Mouse (Mus musculus) CH12.LX (cell line): Measurements from ENCODE around the gene H2-Ab1. TPM values are rescaled to one million over a fixed set of nuclear protein-coding genes. Genes with fewer than 3 reads are reported as not detected.

Experiments
- DNase-seq: peaks from one replicate; pipeline ENCODE4 v3.0.0-alpha.2; 2013; ENCODE audit errors: extremely low read depth
- H3K27ac ChIP-seq: 2 replicates; pipeline ENCODE4 v1.5.1; 2012; ENCODE audit warnings: low read depth, mild to moderate bottlenecking, control low read depth, moderate library complexity; ENCODE audit not compliant: insufficient read depth
- H3K27me3 ChIP-seq: replicated peaks from 2 replicates; pipeline ENCODE3; 2012; ENCODE audit warnings: inconsistent platforms
- H3K36me3 ChIP-seq, 2 experiments: replicated peaks in 1 of 2; 2 replicates each; pipeline versions ENCODE3 to v1.6.1; 2012; ENCODE audit warnings: inconsistent platforms in 1 of 2, low read length in 1 of 2, mild to moderate bottlenecking in 1 of 2, mixed read lengths in 1 of 2, moderate library complexity in 1 of 2; ENCODE audit not compliant: control insufficient read depth in 1 of 2, insufficient read depth in 1 of 2
- H3K4me1 ChIP-seq, 2 experiments: 2 replicates each; pipeline ENCODE4 v1.6.1; 2012; ENCODE audit warnings: inconsistent platforms in 1 of 2, moderate library complexity in 1 of 2; ENCODE audit not compliant: insufficient read depth in 2 of 2, control insufficient read depth in 1 of 2
- H3K4me2 ChIP-seq: 2 replicates; pipeline ENCODE4 v1.6.1; 2012; ENCODE audit warnings: low read depth, mild to moderate bottlenecking, control low read depth; ENCODE audit not compliant: poor library complexity, insufficient read depth, severe bottlenecking
- H3K4me3 ChIP-seq, 3 experiments: fragments of 150-350 bp in 1 of 3; sonication (generic) in 1 of 3; replicated peaks in 1 of 3; 2 replicates each; pipeline versions ENCODE3 to v1.5.1; 2011 to 2012; ENCODE audit warnings: low read depth in 2 of 3, low read length in 2 of 3, mild to moderate bottlenecking in 2 of 3, moderate library complexity in 2 of 3, control low read depth in 1 of 3, improper control_type of control experiment in 1 of 3, inconsistent platforms in 1 of 3, mixed read lengths in 1 of 3; ENCODE audit not compliant: poor library complexity in 1 of 3
- H3K79me2 ChIP-seq: replicated peaks from 2 replicates; pipeline ENCODE4 v1.6.1; 2012; ENCODE audit warnings: mild to moderate bottlenecking, moderate library complexity; ENCODE audit not compliant: control insufficient read depth, poor library complexity, insufficient read depth, severe bottlenecking; ENCODE audit errors: extremely low read depth
- H3K9ac ChIP-seq: 2 replicates; pipeline ENCODE4 v1.6.1; 2012; ENCODE audit warnings: low read depth, mild to moderate bottlenecking, control low read depth, moderate library complexity; ENCODE audit not compliant: insufficient read depth
- H3K9me3 ChIP-seq: replicated peaks from 2 replicates; pipeline ENCODE3; 2012; ENCODE audit warnings: low read length, inconsistent platforms, mixed read lengths
- BHLHE40 ChIP-seq: IDR thresholded peaks from 2 replicates; pipeline ENCODE4 v1.6.1; 2011; ENCODE audit warnings: mild to moderate bottlenecking, low read depth, low read length, improper control_type of control experiment
- CHD1 ChIP-seq: IDR thresholded peaks from 2 replicates; pipeline ENCODE4 v1.6.1; 2012; ENCODE audit warnings: low read depth, low read length, improper control_type of control experiment, inconsistent platforms
- CHD2 ChIP-seq: IDR thresholded peaks from 2 replicates; pipeline ENCODE4 v1.6.1; 2011; ENCODE audit warnings: low read length, improper control_type of control experiment
- CTCF ChIP-seq, 2 experiments: IDR thresholded peaks in 1 of 2; conservative IDR thresholded peaks in 1 of 2; 2 replicates each; pipeline ENCODE4 v1.5.1; 2011 to 2012; ENCODE audit warnings: low read depth in 2 of 2, low read length in 2 of 2, improper control_type of control experiment in 1 of 2, inconsistent platforms in 1 of 2, mild to moderate bottlenecking in 1 of 2, moderate library complexity in 1 of 2
- E2F4 ChIP-seq: IDR thresholded peaks from 2 replicates; pipeline ENCODE4 v1.6.1; 2011; ENCODE audit warnings: low read depth, low read length, improper control_type of control experiment; ENCODE audit not compliant: insufficient replicate concordance
- ELF1 ChIP-seq: IDR thresholded peaks from 2 replicates; pipeline ENCODE4 v1.6.1; 2014; ENCODE audit warnings: low read depth, mild to moderate bottlenecking, inconsistent platforms, low read length, improper control_type of control experiment
- EP300 ChIP-seq: IDR thresholded peaks from 2 replicates; pipeline ENCODE4 v1.6.1; 2011; ENCODE audit warnings: low read length, improper control_type of control experiment
- ETS1 ChIP-seq: conservative IDR thresholded peaks from 2 replicates; pipeline ENCODE4 v1.6.1; 2012; ENCODE audit warnings: low read depth, mild to moderate bottlenecking, inconsistent platforms, low read length, improper control_type of control experiment, moderate library complexity
- HCFC1 ChIP-seq: IDR thresholded peaks from 2 replicates; pipeline ENCODE4 v1.6.1; 2012; ENCODE audit warnings: low read depth, mild to moderate bottlenecking, inconsistent platforms, low read length, improper control_type of control experiment
- IRF4 ChIP-seq: IDR thresholded peaks from 2 replicates; pipeline ENCODE4 v1.6.1; 2014; ENCODE audit warnings: low read depth, mild to moderate bottlenecking, inconsistent platforms, low read length, improper control_type of control experiment
- JUN ChIP-seq: IDR thresholded peaks from 2 replicates; pipeline ENCODE4 v1.6.1; 2011; ENCODE audit warnings: low read depth, mild to moderate bottlenecking, low read length, improper control_type of control experiment, moderate library complexity; ENCODE audit not compliant: insufficient read depth
- JUND ChIP-seq: conservative IDR thresholded peaks from 2 replicates; pipeline ENCODE4 v1.6.1; 2011; ENCODE audit warnings: low read depth, low read length, improper control_type of control experiment
- KAT2A ChIP-seq: IDR thresholded peaks from 2 replicates; pipeline ENCODE4 v1.6.1; 2012; ENCODE audit warnings: low read length, improper control_type of control experiment, inconsistent platforms; ENCODE audit not compliant: insufficient replicate concordance
- MAFK ChIP-seq: IDR thresholded peaks from 2 replicates; pipeline ENCODE4 v1.6.1; 2011; ENCODE audit warnings: low read length, improper control_type of control experiment; ENCODE audit not compliant: insufficient replicate concordance
- MAX ChIP-seq: IDR thresholded peaks from 2 replicates; pipeline ENCODE4 v1.6.1; 2011; ENCODE audit warnings: low read length, improper control_type of control experiment
- MAZ ChIP-seq: IDR thresholded peaks from 2 replicates; pipeline ENCODE4 v1.6.1; 2012; ENCODE audit warnings: low read depth, mild to moderate bottlenecking, inconsistent platforms, low read length, improper control_type of control experiment, moderate library complexity
- MEF2A ChIP-seq: IDR thresholded peaks from 2 replicates; pipeline ENCODE4 v1.6.1; 2014; ENCODE audit warnings: low read depth, mild to moderate bottlenecking, inconsistent platforms, low read length, improper control_type of control experiment, borderline replicate concordance
- MXI1 ChIP-seq: IDR thresholded peaks from 2 replicates; pipeline ENCODE4 v1.6.1; 2011; ENCODE audit warnings: mild to moderate bottlenecking, low read depth, low read length, improper control_type of control experiment
- MYC ChIP-seq: IDR thresholded peaks from 2 replicates; pipeline ENCODE4 v1.6.1; 2011; ENCODE audit warnings: low read depth, mild to moderate bottlenecking, improper control_type of control experiment, low read length
- NELFE ChIP-seq: IDR thresholded peaks from 2 replicates; pipeline ENCODE4 v1.6.1; 2011; ENCODE audit warnings: low read depth, low read length, improper control_type of control experiment
- NRF1 ChIP-seq: IDR thresholded peaks from 2 replicates; pipeline ENCODE4 v1.6.1; 2014; ENCODE audit warnings: low read depth, mild to moderate bottlenecking, inconsistent platforms, low read length, improper control_type of control experiment, moderate library complexity
- POLR2A ChIP-seq: IDR thresholded peaks from 2 replicates; pipeline ENCODE4 v1.6.1; 2011; ENCODE audit warnings: low read depth, mild to moderate bottlenecking, improper control_type of control experiment, low read length
- POLR2AphosphoS2 ChIP-seq: IDR thresholded peaks from 2 replicates; pipeline ENCODE4 v1.6.1; 2011; ENCODE audit warnings: low read depth, low read length, improper control_type of control experiment
- RCOR1 ChIP-seq: conservative IDR thresholded peaks from 2 replicates; pipeline ENCODE4 v1.6.1; 2012; ENCODE audit warnings: low read depth, mild to moderate bottlenecking, inconsistent platforms, low read length, improper control_type of control experiment
- SIN3A ChIP-seq: IDR thresholded peaks from 2 replicates; pipeline ENCODE4 v1.6.1; 2012; ENCODE audit warnings: low read length, improper control_type of control experiment, inconsistent platforms
- SMC3 ChIP-seq: IDR thresholded peaks from 2 replicates; pipeline ENCODE4 v1.6.1; 2011; ENCODE audit warnings: low read depth, low read length, improper control_type of control experiment
- TBP ChIP-seq: conservative IDR thresholded peaks from 2 replicates; pipeline ENCODE4 v1.6.1; 2011; ENCODE audit warnings: low read depth, low read length, improper control_type of control experiment
- TCF12 ChIP-seq: IDR thresholded peaks from 2 replicates; pipeline ENCODE4 v1.6.1; 2014; ENCODE audit warnings: low read depth, mild to moderate bottlenecking, inconsistent platforms, low read length, improper control_type of control experiment
- UBTF ChIP-seq: IDR thresholded peaks from 2 replicates; pipeline ENCODE4 v1.6.1; 2012; ENCODE audit warnings: low read depth, mild to moderate bottlenecking, inconsistent platforms, low read length, improper control_type of control experiment, moderate library complexity
- USF1 ChIP-seq: IDR thresholded peaks from 2 replicates; pipeline ENCODE4 v1.6.1; 2014; ENCODE audit warnings: low read depth, mild to moderate bottlenecking, inconsistent platforms, low read length, improper control_type of control experiment
- USF2 ChIP-seq: conservative IDR thresholded peaks from 2 replicates; pipeline ENCODE4 v1.6.1; 2011; ENCODE audit warnings: low read depth, low read length, improper control_type of control experiment
- ZKSCAN1 ChIP-seq: IDR thresholded peaks from 2 replicates; pipeline ENCODE4 v1.6.1; 2012; ENCODE audit warnings: low read depth, inconsistent platforms, low read length, improper control_type of control experiment, borderline replicate concordance
- ZMIZ1 ChIP-seq: IDR thresholded peaks from 2 replicates; pipeline ENCODE4 v1.6.1; 2012; ENCODE audit warnings: low read depth, mild to moderate bottlenecking, inconsistent platforms, low read length, improper control_type of control experiment
- ZNF384 ChIP-seq: IDR thresholded peaks from 2 replicates; pipeline ENCODE4 v1.6.1; 2012; ENCODE audit warnings: low read depth, low read length, improper control_type of control experiment, inconsistent platforms
- dilution Hi-C: fragments of 300-500 bp; cut with MboI; formaldehyde crosslinking; loops from 2 replicates; pipeline ENCODE4 v1.14.3; 2020; ENCODE audit warnings: low sequenced_read_pairs; ENCODE audit not compliant: extremely low pct_unique_long_range_greater_than_20kb, extremely low pct_ligation_motif_present
- in situ Hi-C: fragments of 300-500 bp; cut with MboI; formaldehyde crosslinking; loops from 3 replicates; pipeline ENCODE4 v1.14.3; 2019; ENCODE audit warnings: low sequenced_read_pairs, low pct_ligation_motif_present, low pct_unique_long_range_greater_than_20kb, mixed read lengths
- polyA plus RNA-seq: library from polyadenylated mRNA; unstranded; fragments of >175 nt; gene quantifications from 2 replicates; pipeline ENCODE4 v1.2.1, GENCODE M21; 2012; ENCODE audit warnings: low read depth; ENCODE audit not compliant: insufficient read length
- total RNA-seq, 2 experiments: library from RNA; depleted of rRNA; stranded (reverse); fragments of 300-350 nt in 1 of 2; fragments of >200 nt in 1 of 2; gene quantifications; 2 replicates each; pipeline ENCODE4 v1.2.3; 2012 to 2014

H2-Ab1 gene
- total and polyA plus RNA-seq, 3 experiments: 114 to 699 (median 119) TPM

- peak overlapping the region; percentile 24 to 49 (median 48) for H3K4me3 ChIP-seq
- DNase-seq: peak; percentile 98
- no peaks in the 10 kb centered on the region for H3K27me3 ChIP-seq
- H3K27ac ChIP-seq: peak overlapping the region; percentile 87
- TF ChIP-seq JUND: peak; percentile 52
- TF ChIP-seq TCF12: peak; percentile 74
- peak; percentile 40; the same call in 1 of the 2 replicates for TF ChIP-seq HCFC1
- no peak for TF ChIP-seq JUN
- TF ChIP-seq USF2: no peak
- 0 out of 2 replicates have a peak, but pooled peaks have one; percentile 35 for TF ChIP-seq MAZ
- TF ChIP-seq KAT2A: no peak
- peak; percentile 87 for TF ChIP-seq SIN3A
- TF ChIP-seq E2F4: no peak
- TF ChIP-seq ETS1: peak; percentile 85
- peak; percentile 64; the same call in 1 of the 2 replicates for TF ChIP-seq MXI1
- no peak for TF ChIP-seq SMC3
- peak; percentile 98 for TF ChIP-seq CHD2
- TF ChIP-seq IRF4: peak; percentile 68; the same call in 1 of the 2 replicates
- 0 out of 2 replicates have a peak, but pooled peaks have one; percentile 26 for TF ChIP-seq MAFK
- TF ChIP-seq TBP: peak; percentile 96
- peak; percentile 43; the same call in 1 of the 2 replicates for TF ChIP-seq MEF2A
- TF ChIP-seq USF1: no peak
- TF ChIP-seq POLR2A: peak; percentile 74
- peak; percentile 35; the same call in 1 of the 2 replicates for TF ChIP-seq ZMIZ1
- TF ChIP-seq CTCF (conservative IDR thresholded peaks at IDR 0.05 in 1 of 2, IDR thresholded peaks at IDR 0.05 in 1 of 2; ENCODE audit: low read depth in 2 of 2, low read length in 2 of 2): no peak
- TF ChIP-seq NRF1: peak; percentile 42; the same call in 1 of the 2 replicates
- TF ChIP-seq MYC: peak; percentile 86
- no peak for TF ChIP-seq POLR2AphosphoS2
- no peak for TF ChIP-seq ZKSCAN1
- no peak for TF ChIP-seq CHD1
- TF ChIP-seq NELFE: peak; percentile 85
- no peak for TF ChIP-seq ZNF384
- 0 out of 2 replicates have a peak, but pooled peaks have one; percentile 66 for TF ChIP-seq RCOR1
- TF ChIP-seq ELF1: peak; percentile 58
- TF ChIP-seq UBTF: no peak
- TF ChIP-seq EP300: peak; percentile 65
- TF ChIP-seq MAX: peak; percentile 85
- peak; percentile 54 for TF ChIP-seq BHLHE40
- peaks cover 0 to 5% of the 10 kb centered on the region in 2 experiments for H3K36me3 ChIP-seq
- H3K4me1 ChIP-seq: peaks cover 15 to 44% of the 10 kb centered on the region in 2 experiments
- H3K9ac ChIP-seq: peak overlapping the region; percentile 27
- H3K9me3 ChIP-seq: peaks cover 3% of the 10 kb centered on the region
- dilution Hi-C loops (no loop called here), in situ Hi-C loops (no loop called here)
- 0 out of 2 replicates have a peak, but pooled peaks cover 2% of the 10 kb centered on the region for H3K79me2 ChIP-seq
- H3K4me2 ChIP-seq: peak overlapping the region; percentile 69; the same call in 1 of the 2 replicates
Observed at GRCm38 (mm10) chr17:34300691-34301566, 43.4 kb downstream of the H2-Ab1 start.
